Mouse (Mus musculus) cerebellum, adult (tissue): ENCODE results near the gene Glrp1.

ENCODE experiments used
- ATAC-seq: cut with Nextera tagmentation; 2 replicates; pipeline ENCODE4 v1.9.2; 2017; ENCODE audit warnings: mild to moderate bottlenecking, moderate library complexity, mixed read lengths; ENCODE audit not compliant: insufficient number of reproducible peaks, low FRiP score, low TSS enrichment

The Glrp1 gene

DNA sequence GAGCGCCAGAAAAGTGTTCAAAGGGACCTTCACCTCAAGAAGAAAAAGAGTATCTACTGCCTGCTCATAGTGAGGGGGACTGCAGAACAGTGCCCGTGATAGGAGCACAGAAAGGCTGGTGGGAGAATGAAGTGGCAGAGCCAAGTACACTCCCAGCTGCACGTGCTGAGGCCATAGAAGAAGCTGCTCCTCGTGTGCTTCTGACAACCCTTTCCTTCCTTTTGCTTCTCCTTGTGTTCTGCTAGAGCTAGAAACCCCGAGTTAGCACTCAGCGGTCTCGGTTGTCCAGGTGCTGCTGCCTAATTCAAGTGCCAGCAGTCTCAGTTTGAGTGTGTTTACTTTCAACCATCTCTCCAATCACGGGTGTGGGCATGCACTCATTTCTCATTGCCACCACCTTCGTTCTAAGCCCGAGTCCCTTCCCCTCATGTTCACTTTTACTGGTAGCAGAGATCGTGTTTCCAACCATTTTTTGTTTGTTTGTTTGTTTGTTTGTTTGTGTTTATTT lies 10.6 kb downstream of the Glrp1 start:
- no peak for ATAC-seq

DNA sequence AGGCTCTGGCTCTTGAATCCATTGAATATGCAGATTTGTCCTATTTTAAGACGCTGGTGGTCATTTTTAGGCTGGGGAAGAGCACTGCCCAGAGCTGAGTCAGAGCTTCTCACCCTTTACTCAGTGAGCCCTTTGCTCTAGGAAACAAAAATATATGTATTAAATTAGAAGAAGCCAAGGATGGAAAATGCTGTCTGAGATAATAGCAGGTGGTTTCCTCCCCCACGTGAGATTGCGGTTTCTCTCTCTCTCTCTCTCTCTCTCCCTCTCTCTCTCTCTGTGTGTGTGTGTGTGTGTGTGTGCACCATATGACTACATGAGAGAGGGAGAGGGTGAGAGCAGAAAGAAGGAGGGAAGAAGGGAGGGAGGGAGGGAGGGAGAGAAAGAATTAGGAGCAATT lies 12.5 kb downstream of the Glrp1 start:
- ATAC-seq = no peak

DNA sequence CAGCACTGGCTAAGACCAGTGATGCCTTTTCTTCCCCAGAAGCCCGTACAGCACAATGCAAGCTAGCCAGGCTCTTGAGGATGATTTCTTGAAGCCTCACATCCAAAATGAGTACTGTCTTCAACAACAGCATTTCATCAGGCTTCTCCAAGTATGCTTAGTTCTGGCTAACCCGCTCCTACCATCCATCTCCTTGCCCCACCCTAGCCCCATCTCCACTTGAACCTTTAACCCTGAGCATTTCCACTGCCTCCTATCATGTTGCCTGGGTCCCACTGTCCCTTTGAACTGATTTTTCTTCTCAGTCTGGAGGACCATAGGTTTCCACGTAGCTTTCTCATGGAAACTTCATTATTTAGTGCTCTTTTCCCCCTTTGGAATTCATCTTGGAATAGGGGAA lies 17.5 kb downstream of the Glrp1 start:
- ATAC-seq = no peak

DNA sequence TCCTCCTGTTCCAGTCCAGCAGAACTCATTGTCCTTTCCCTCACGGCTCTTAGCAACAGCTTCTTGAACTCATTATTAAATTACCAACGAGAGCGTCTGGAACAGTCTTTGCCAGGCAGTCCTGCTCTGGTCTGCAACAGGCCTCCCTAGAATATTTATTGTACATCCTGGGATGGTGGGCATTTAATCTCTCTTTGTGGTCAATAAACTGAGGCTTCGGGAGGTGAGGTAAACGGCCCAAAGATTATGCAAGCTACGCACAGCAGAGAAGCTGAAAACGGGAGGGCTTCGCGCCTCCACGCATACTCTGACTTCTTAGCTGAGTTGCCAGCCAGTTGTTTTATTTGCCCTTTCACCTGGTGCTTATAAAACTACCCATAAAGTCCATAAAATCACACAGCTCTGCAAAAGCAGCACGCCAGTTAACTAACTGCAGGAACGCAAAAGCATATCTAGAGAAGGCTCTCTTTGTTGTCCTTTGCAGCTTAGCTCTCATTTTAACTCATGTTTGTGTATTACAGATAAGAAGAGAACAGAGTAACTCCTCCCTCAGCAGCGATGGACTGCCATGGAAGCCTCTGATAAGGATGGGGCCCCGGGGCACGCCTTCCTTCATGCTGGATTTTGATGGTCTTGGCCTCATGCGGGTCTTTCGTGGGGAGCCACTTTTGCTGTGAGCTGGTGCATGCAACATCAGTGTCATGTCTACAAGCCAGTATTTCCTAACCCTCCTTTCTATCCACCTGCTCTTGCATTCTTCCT lies 18.1 kb downstream of the Glrp1 start:
- no peak for ATAC-seq

DNA sequence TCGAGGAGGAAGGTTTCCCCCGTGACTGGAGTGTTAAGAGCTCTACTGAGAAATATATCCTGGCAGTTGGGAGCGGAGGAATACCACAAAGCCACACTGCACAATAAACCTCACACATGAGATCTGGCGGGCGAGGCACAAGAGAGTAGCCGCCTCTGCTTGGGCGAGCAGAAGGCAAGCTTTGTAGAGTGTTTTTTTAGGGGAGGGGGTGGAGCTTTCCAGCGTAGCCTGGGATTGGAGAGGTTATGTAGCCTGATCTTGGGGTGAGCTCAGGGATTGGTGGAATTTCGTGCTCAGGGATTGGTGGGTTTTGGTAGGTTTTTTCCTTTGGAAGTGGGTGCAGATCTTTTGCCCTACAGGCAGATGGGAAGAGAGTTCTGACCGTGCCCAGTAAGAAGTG lies 19.7 kb downstream of the Glrp1 start:
- no peak for ATAC-seq

DNA sequence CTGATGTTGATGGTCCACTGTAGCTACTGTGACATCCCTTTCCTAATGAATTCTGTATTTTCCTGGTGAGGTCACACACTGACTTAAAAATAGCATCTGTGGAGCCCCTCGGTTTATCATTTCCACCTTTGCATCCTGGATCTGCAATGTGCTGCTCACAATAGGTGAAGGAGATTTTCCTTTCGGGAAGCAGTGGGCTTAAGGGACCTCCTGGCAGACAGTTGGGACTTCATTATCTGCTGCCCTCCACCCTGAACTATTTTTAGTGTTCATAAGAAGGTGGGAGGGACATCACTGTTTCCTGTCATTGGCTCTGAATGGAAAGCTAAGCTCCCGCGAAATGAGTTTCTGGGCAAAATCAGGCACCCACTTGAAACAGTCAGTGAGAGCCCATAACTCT lies 20.9 kb downstream of the Glrp1 start:
- no peak for ATAC-seq

DNA sequence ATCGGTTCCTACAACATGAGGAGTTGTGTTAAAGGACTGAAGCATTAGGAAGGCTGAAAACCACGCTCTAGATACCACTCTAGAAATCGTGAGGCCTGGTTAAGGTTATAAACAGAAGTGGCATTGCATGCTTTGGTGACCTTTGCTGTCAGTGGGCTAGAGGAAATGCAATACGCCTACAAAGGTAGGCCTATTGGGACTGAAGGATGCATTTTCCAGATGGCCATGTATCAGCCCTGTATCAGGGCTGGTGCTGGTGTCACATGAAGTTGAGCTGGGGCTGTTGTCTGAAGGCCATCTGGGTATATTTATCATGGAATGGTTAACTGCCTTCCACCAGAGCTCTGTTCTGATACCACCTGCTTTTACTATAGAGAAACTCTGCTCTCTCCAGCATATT lies 23.5 kb downstream of the Glrp1 start:
- ATAC-seq = no peak

DNA sequence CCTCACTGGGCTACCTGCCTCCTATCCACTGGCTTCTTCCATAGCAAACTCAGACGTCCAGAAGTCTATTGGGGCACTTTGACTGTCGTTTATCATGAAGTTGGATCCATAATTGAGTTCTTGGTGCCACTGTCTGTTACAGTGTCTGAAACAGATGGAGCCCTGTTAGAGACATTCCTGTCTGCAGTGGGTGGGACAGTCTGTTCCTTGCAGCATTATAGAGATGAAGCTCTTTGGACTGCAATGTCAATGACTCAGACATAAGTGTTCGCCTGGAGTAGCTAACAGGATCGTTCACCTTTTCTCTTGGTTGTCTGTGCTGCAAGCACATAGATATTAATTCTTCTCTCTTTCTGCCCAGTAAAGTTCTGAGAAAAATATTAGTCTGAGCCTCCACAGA lies 25.8 kb downstream of the Glrp1 start:
- ATAC-seq = no peak

DNA sequence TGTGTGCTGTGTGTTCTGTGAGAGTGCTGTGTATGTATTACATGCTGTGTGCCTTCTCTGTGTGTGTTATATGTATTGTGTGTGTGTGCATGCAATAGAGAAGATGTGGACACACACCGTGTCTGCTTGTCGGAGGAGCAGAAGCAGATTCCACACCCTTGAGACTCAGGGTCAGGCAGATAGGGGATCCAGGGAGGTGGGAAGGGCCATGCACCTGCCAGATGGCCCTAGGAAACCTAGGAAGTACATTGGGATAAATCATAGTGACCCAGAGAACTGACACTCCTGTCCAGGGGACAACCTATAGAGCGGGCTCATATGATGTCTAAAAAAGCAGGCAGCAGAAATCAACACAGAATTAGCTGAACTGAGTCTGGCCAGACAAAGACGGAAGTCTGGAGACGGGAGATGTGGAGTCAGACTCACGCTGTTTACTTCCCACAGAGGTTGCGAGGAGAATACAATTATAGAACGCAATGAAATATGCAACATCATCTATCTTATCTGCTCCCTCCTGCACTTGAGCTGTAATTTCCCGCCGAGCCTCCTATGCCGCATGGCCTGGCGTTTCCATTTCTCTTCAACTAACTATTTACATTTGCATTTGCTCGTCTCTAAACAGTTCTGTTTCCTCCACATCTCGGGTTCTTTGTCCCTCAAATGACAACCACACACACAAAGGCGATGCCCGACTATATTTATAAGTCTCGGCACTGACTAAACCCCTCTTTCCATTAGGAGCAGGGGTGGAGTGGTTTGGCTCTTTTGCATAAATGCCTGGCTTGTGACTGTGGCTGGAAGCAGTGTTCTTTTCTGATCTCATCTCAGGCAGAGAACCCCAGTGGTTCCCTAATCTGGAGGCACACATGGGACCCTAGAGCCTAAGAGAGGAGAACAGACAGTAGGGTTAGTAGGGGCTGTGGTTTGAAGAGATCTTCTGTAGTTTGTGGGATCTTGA lies 27.4 kb downstream of the Glrp1 start:
- ATAC-seq = no peak

DNA sequence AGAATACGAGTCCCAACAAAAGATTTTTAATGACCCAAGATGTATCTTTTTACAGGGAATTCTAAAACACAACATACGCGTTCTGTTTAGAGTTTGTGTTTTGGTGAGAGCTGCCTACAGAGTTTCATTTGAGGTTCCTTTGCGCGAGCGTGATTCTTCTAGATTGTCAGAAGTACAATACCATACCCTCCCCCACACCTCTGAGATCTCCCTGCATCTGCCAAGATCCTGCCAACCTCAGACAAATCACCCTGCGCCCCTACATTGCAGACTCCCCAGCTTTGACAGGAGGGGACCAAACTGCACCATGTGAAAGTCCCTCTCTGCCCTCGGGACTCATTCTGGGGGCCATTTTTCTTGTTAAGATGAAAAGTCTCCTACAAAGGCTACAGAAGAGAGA lies 29.3 kb downstream of the Glrp1 start:
- ATAC-seq = no peak

DNA sequence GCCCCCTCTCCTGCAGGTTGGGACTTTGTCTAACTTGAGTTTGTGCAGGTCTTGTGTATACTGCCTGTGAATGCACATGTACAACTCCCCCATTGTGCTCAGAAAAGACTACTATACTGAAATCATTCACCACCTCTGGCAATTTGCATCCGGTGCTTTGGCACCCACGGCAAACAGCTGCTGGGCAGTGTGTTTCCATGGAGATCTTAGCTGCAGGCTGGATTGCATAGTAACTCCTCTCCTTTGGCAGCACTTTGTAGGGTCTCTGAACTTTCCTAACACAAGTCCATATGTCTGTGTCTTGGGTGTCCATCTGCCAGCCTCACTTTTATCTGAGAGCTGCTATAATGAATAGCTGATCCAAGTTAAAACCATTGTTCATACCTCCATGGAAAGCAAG lies 31.7 kb downstream of the Glrp1 start:
- no peak for ATAC-seq

DNA sequence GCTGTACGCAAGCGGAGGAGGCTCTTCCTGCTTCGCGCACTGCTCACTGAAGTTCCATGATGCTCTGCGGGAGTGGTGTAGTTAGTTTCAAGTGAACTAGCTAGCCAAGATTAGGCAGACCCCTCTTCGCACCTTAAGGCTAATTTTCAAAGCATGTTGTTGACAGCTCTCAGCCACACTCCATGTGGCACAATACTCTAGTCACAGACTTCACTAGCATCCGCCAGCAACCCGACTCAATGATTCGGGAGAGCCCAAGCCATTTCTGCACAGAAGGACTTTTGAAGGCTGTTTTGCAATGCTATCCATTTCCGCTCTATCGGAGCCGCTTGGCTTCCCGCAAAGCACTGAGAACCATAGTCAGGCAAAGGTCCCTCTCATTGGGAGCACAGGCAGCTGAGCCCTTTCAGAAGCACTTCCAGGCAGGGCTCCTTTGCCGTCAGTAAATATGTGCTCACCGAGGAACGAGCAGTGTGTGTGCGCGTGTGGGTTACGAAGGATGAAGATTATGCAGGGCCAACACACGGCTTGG lies 33.2 kb downstream of the Glrp1 start:
- ATAC-seq = no peak

DNA sequence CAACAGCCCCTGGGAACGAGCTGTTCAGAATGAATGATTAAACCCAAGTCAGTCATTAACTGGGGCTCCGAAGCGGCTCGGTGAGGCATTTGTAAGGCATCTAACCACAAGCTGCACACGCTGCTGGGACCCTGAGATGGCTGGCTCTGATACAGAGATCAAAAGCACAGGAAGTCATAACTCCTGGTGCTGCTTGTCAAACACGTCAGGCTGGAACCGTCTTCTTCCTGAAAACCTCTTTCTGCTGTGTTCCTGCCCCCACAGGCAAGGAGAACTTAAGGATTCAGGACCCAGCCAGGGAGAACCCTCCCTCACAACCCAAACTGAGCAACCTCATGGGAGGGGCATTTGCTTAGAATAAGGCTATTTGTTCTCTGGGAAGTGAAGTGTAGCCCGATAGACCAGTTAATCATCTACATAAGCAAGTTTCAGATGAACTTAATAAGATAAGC lies 34.3 kb downstream of the Glrp1 start:
- no peak for ATAC-seq

DNA sequence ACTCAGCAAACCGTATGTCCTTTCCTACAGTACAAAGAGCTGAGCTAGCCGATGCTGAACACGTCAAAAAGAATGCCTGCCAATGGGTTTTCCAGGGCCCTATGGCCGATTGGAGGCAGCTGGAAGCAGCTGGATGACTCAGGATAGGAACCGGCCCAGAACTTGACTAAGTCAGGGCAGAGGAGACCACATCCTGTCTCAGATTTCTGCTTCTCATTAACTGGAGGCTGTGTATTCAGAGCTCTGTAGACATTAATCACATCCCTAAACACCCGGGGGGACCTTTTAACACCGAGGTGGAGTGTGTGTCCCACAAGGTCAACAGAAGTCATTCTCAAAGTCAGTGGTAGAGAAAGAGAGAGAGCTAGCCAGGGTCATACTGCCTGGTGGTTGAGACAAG lies 35.3 kb downstream of the Glrp1 start:
- ATAC-seq = no peak

DNA sequence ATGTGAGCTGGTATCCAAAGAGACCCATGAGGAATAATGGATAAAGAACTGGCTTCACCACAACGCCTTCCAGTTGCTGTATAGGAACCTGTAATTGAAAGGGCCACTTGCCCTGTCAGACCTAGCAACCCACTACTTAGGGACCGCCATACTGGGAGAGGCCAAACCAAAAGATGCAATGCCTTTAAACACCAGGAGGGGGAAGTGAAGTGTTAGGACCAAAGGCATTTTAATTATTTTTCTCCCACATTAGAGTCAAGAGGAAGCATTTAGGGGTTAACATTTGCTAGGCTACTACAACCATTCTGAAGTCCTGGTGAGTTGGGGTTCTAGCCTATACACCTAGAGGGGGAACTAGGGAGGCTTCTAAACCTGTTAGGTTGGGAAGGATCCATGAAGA lies 36.0 kb downstream of the Glrp1 start:
- no peak for ATAC-seq

DNA sequence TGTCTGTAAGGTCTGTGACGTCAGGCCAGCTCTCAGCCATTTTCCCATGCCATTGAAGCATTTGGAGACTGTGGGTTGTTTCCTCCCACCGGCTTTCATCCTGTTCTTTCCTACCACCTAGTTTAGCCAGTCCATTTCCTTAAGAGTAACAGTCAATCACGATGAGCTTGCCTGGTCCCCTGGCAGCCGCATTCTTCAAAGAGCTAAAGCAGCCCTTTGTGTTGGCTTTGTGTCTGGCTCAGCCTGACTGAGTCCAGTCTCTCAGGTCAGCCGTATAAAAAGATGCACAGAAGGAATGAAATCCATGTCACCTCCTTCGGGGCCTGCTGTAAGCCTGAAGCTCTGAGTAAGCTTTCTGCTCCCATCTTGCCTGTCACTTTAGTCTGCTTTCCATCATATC lies 37.6 kb downstream of the Glrp1 start:
- no peak for ATAC-seq

DNA sequence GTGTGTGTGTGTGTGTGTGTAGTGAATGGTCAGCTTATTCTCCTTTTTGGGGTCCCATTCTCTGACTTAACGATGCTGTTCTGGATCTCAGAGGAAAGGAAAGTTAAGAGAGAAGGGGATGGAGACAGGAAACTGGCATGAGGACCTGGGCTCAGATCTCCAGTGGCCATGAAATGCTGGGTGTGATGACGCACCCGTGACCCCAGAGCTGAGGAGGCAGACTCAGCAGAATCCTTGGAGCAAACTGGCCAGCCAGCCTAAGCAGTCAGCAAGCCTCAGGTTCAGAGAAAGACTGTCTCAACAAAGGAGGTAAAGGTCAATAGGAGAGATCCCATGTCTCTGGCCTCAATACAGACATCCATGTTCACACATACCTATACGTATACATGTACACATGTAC lies 40.1 kb downstream of the Glrp1 start:
- no peak for ATAC-seq

DNA sequence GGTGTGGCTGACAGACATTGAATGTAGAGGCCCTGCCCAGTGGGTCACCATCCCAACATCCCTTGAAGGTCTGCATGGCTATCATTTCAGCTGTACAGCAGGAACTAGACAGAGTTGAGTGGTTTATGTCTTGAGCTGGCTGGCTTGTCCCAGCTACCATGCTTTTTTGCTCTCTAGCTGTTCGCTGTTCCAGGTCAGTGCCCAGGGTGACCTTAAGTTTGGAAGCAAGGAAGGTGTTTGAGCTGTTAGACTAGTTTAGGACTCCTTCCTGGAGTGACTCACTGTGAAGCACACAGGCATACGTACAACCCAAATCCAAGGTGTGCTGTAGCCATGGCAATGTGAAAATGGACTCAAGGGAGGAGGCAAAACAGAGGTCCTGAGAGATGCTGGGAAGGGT lies 41.5 kb downstream of the Glrp1 start:
- no peak for ATAC-seq

DNA sequence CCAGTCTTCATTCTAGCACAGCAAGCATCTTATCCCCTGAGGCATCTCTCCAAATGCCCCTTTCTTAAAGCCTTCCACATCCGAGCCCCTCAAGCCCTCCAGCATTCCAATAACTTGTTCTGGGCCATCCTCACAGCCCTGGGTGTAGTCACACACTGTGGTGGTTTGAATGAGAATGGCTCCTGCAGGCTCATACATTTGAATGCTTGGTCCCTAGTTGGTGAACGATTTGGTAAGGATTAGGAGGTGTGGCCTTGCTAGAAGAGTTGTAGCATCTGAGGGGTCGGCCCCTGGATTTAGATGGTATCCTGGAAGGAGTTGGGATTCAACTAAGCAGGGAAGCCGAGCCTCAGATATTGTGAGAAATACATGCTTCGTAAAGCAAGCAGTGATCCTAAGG lies 42.0 kb downstream of the Glrp1 start:
- no peak for ATAC-seq

DNA sequence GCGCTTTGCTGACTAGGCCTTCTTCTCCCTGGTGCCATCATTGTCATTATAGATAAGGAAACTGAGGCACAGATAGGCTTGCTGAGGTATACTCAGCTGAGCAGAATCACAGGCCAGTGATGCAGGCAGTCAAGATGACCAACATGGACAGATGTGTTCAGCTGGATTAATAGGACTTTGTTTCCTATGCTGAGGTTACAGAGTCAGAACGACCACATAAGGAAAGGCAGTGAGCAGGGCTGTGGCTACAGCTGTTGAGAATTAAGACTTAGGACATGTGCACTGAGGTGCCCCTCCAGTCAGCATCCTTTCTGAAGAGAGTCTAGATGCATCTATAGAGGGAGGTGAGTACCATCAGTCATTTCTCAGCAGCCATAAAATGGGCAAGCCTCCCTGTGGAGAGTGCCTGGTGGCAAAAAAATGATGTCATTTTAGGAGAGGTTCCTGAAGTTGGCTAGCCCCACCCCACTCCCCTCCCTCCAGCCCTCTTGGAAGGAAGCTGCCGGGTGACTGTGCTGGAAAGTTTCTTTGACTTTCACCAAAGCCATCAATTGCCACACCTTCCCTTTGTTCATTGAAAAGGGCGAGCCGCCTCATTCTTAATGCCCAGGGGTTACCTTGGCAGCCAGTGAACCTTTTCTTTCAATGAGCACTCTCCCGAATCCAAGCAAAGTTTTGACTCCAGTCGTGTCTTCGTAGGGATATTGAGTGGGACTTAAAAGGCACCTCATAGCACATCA lies 43.4 kb downstream of the Glrp1 start:
- ATAC-seq = no peak

DNA sequence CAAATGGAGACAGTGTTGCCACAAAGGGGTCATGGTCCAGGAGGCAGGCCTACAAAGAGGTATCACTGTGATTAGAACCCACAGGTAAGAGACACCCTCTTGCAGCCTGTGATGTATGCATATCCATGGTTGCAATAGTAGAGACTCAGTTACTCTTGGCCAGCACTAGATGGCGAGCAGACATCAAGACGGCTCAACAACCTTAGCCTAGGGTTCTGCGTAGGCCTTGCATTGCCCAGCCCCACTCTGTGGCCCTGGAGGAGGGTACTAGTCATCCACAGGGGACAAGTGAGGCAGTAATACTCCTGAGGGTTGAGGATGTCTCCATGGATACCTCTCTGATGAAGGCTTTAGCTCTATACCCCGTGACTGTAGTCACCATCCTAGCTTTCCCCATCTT lies 44.1 kb downstream of the Glrp1 start:
- ATAC-seq = no peak
